Mouse (Mus musculus): Measurements from ENCODE around the gene Stard7.
"Not testable (repeated sequence)": the region's sequence is repeated elsewhere in the genome, so short reads cannot be mapped to it uniquely, and the experiment has no call there.

The Stard7 gene

DNA sequence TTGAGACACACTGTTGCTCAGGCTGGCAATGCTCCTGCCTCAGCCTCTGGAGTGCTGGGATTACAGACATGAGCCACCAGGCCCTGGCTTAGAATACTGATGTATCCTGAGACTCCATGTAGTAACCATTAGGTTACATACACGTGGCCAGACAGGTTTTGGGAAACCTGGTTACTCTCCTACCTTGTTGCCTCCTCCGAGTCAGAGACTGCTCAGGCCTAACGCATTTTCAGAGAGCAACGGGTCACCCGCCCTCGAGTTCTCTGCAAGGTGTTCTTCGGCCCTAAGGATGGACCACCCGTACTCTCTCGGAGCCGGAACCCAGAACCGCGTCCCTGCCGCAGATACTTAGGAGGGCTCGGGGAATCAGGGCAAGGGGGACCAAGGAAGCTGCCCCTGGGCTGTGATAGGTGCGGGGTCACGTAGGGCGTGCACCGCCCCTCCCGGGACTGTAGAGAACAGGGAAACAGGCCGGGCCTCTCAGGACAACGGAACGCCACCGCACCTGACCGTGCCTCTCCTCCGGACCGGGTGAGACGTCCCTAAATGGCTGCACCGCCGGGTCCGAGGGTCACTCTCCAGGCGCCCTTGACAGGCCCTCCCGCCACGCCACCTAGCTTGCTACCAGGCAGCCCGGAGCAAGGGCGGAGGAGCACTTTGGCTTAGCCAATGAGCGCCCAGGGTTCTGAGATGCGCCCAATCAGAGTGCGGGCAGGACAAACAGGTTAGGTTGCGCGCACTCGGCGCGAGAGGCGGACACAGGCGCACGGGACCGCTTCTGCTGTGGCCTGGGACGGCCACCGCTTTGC is at the start of gene Stard7:
TSS of gene Stard7 (plus strand) at position 728 of the 809 bp plus-strand sequence.
- in situ Hi-C loops (cut with MboI, MseI): no loop called here

DNA sequence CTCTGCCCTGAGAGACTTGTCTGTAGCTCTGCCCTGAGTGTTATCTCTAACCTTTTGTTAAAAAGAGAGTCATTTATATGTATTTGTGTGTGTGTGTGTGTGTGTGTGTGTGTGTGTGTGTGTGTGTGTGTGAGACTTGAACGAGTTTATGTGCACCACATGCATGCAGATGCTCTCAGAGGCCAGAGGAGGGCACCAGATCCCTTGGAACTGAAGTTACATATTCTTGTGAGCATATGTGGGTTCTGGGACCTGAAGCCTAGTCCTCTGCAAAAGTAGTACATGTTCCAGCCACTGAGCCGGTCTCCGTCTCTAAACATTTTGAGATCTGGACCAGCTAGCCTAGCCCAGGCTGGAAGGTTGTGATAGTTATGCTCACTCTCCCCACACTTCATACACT is 44.8 kb upstream of the Stard7 start:
- in situ Hi-C loops (cut with MboI, MseI): loop anchor here in 1 of 2 experiments (25.0 kb wide), 2 partner anchors 587 to 1437 kb away; no protein-coding TSS in a partner anchor

DNA sequence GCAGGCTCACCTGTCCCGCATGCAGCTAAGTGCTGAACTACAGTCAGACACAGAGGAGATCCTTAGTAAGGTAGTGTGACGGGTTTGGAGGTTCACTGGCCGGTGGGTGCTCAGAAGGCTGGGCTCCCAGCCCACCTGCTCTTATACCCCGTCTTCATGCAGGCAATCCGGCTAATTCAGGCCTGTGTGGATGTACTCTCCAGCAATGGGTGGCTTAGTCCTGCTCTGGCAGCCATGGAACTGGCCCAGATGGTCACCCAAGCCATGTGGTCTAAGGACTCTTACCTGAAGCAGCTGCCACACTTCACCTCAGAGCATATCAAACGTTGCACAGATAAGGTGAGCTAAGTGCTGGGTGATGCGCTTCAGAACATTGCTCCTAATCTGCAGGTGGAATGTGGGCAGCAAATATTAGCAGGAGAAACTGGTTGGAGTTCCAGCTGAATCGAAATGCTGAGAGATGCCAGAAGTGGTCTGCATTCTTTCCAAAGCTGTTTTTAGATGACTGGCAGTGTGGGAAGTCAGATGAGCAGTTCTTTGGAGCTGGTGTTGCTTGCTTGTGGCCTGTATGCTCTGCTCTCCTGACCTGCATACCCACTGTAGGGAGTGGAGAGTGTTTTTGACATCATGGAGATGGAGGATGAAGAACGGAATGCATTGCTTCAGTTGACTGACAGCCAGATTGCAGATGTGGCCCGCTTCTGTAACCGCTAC is 32.0 kb upstream of the Stard7 start:
- in situ Hi-C loops (cut with MboI, MseI): loop anchor here in 1 of 2 experiments (25.0 kb wide), 2 partner anchors 574 to 1424 kb away; no protein-coding TSS in a partner anchor

DNA sequence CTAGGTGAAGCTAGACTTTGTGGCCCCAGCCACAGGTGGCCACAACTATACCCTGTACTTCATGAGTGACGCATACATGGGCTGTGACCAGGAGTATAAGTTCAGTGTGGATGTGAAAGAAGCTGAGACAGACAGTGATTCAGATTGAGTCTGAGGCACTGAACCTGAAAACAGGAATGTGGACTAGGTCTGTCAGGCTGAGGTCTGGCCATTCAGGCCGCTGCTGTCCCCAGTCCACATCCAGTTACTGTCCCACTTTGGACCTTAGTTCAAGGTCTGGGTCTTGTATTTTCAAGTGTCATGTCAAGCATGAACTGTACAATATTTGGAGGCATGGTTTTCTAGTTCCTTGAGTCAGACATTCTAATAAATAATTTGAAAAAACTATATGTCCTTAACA is 30.0 kb upstream of the Stard7 start:
- in situ Hi-C loops (cut with MboI, MseI): loop anchor here in 1 of 2 experiments (25.0 kb wide), 2 partner anchors 572 to 1422 kb away; no protein-coding TSS in a partner anchor

DNA sequence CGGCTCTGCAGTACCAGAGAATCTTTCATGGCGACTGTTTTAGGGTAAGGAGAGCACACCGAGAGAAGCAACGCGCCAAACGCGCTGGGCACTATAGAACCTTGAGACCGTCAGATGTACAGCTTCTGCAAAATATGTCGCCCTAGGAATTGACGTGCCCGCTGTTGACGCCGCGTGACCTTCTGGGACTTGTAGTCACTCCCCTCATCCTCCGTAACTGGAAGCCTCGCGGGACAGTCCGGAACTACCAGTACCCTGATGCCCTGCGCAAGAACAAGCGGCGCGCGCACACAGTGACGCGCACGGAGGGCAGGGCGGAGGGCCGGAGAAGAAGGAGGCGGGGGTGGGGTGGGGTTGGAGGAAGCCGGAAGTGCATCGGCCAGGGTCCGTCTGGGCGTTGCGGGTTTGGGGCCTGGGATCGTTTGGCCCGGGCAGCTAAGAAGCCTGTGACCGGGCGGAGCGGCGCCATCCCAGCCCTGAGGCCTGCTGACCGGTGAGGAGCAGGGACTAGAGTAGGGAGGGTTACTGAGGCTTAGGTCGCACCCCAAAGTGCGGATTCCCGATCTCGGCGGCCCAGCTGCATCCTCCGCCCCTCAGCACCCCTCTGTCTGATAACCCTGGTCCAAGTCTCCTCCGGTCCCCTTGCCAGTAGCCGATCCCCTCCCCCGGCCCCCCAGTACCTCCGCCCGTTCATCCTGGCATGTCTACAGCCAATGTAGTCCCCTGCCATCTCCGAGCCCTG is 22.3 kb upstream of the Stard7 start, which contains the start of the genes Ciao1 and Tmem127:
TSS of gene Ciao1 (minus strand) at position 225 of the 742 bp plus-strand sequence.
TSS of gene Tmem127 (plus strand) at position 317 of the 742 bp plus-strand sequence.
- in situ Hi-C loops (cut with MboI, MseI): loop anchor here in 1 of 2 experiments (25.0 kb wide), 2 partner anchors 565 to 1415 kb away; no protein-coding TSS in a partner anchor

DNA sequence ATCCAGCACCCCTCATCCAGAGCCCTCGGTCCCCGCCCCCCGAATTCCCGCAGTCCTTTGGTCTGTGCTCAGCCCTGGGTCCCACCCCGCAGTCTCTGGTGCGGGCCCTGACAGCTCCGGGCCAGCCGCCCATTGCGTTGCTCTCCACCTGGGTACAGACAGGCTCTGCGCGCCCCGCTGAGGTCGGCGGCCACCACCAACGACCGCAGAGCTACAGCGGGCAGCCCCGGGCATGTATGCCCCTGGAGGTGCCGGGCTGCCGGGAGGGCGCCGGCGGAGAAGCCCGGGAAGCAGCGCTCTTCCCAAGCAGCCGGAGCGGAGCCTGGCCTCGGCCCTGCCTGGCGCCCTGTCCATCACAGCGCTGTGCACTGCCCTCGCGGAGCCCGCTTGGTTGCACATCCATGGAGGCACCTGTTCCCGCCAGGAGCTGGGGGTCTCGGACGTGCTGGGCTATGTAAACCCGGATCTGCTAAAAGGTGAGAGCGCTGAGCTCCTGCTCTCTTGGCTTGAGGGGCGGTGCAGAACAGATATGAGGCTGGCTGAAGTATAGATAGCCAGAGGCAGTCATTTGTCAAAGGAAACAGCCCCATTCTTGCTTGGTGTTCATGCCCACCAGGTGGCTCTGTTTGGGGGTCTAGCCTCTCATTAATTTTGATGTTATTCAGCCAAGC is 21.5 kb upstream of the Stard7 start:
- in situ Hi-C loops (cut with MboI, MseI): loop anchor here in 1 of 2 experiments (25.0 kb wide), 2 partner anchors 564 to 1414 kb away; no protein-coding TSS in a partner anchor

DNA sequence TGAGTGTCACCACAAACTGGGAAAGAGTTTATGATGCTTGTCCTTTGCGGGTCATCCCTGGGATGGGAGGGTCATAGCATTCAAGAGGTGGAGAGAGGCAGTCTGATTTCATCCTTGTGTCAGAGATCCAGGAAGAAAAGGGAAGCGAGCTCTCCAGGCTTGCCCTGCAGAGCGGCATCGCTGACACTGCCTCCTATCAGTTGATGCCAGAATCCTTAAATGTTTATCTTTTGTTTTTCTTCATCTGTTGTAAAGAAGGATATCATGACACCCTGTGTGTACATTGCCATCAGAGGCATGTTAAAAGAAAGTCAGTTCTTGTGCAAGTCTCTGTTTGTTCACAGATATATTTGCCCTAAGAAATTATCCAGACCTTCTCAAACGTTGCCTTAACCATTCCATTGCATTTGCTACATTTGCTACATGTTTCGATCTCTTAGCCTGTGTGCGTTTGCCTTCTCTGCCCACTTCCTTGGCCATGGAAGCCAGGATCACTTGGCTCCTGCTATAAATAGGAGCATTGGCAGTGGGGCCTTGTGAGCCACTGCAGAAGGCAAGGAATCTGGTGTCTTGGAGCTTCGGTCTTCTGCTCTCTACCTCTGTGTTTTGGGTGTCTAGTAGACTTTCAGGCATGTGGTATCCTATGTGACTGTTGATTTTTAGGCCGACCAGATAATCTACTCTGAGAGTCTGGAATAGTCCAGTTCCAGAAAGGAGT is 19.6 kb upstream of the Stard7 start:
- in situ Hi-C loops (cut with MboI, MseI): loop anchor here in 1 of 2 experiments (10.0 kb wide), 2 partner anchors 54 to 84 kb away; partner anchors contain the start of genes Astl and Dusp2

DNA sequence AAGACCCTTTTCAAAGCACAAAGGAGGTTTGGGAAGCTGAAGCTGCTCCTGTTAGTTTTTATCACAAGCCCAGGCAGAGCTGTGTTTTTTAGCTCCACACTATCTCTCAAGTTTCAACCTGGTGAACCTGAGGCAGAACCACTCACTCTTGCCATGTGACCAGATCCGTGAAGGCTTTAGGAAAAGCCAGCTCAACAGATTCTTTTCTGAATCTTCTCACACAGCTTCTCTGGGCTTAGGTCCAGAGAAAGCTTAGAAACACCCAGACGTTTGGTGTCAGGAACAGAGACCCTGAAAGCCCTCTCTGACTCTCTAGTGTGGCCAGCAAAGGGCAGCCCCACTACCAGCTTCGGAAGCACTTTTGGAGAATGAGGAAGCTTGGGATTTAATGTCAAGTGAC is 18.6 kb upstream of the Stard7 start:
- in situ Hi-C loops (cut with MboI, MseI): loop anchor here in 1 of 2 experiments (10.0 kb wide), 2 partner anchors 53 to 83 kb away; partner anchors contain the start of genes Astl and Dusp2

DNA sequence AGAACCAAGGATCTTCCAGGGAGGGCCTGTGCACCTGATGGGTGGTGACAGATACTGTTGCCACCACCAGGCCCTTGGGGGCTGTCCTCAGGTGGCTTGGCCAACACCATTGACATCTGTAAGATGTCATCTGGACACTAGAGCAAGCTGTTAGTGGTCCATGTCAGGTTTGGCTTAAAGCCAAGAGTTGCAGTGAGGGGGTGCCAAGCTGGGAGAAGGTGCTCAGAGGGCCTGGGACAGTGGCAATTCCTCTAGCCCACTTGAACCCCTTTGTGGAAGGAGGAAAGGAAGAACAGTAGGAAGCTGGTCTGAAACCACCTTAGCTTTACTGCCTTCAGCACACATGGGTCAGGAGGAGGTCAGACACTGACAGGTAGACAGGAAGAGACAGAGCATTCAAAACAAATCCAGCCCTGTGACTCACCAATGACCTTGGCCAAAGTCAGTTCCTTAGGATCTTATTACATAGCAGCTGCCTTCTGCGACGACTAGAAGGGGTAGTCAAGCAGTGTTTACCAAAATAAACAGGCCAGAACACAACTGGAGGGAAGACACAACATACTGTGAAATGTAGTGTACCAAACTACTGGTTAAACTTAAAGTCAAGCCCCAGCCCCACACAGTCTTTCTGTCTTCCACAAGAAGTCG is 18.0 kb upstream of the Stard7 start:
- in situ Hi-C loops (cut with MboI, MseI): loop anchor here in 1 of 2 experiments (10.0 kb wide), 2 partner anchors 53 to 83 kb away; partner anchors contain the start of genes Astl and Dusp2

DNA sequence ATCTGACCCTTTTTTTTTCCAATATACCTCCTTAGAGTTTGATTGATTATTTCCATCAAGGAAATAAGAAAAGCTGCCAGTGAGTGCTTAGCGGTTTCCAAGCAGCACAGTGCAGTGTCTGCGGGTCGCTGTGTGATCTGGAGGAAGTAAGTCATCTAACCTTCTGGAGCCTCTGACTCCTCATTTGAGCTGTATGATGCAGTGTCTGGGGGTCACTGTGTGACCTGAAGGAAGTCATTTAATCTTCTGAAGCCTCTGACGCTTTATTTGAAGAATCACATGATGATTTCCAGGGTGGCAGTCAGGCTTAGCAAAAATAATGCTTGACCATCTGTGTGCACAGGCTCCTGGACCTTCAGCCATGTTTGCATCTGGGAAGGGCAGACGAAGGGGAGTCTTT is 17.2 kb upstream of the Stard7 start:
- in situ Hi-C loops (cut with MboI, MseI): loop anchor here in 1 of 2 experiments (10.0 kb wide), 2 partner anchors 52 to 82 kb away; partner anchors contain the start of genes Astl and Dusp2

DNA sequence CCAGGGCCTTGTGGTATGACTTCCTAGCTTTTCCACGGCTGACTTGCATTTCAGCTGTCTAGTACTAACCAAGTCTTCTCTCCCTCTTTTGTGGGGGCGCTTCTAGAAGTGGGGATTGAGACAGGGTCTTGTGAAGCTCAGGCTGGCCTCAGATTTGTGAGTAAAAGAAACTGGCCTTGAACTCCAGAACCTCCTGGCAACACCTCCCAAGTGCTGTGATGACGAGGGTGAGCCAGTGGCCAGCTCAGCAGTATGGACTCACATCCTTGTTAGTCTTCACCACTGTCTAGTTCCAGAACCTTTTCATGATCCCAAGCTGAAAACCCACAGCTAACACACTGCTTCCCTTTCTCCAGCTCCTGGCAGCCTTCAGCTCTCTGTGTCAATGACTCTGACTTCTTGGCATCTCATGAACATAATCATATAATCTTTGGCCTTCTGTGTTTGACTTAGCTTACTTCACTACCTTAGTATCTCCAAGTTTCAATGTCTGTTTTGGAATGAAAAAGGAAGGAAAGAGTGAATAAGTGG is 15.3 kb upstream of the Stard7 start:
- in situ Hi-C loops (cut with MboI, MseI): loop anchor here in 1 of 2 experiments (10.0 kb wide), 2 partner anchors 50 to 80 kb away; partner anchors contain the start of genes Astl and Dusp2

DNA sequence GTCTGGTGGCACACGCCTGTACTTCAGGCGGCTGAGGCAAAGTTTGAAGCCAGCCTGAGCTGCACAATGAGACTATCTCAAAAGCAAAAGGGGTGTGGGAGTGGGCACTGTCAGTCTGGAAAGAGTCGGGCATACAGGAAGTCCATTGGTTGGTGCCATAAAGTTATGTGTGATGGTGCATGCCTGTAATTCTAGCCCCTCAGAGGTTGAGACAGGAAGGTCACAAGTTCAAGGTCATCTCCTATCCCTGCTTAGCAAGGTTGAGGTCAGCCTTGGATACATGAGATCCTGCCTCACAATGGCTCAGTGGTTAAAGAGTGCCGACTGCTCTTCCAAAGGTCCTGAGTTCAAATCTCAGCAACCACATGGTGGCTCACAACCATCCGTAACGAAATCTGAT is 14.7 kb upstream of the Stard7 start:
- in situ Hi-C loops (cut with MboI, MseI): loop anchor here in 1 of 2 experiments (10.0 kb wide), 2 partner anchors 50 to 80 kb away; partner anchors contain the start of genes Astl and Dusp2

DNA sequence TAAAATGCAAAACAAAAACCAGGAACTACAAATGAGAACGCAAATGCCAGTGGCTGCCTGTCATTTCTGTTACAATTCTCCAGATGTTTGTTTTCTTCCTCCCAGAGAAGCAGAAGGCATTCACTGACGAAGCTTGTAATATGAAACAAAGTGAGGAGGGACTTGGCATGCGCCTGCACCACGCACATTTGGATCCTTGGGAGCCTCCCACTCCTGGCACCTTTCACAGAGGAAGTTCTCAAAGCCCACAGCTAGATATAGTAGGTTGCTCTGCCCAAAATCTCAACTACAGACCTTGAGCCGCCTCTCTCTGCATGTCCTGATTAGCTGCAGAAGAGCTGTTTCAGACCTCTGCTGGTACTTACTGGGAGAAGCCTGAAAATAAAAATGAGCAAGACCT is 10.7 kb upstream of the Stard7 start:
- in situ Hi-C loops (cut with MboI, MseI): loop anchor here in 1 of 2 experiments (10.0 kb wide), 2 partner anchors 45 to 75 kb away; partner anchors contain the start of genes Astl and Dusp2

DNA sequence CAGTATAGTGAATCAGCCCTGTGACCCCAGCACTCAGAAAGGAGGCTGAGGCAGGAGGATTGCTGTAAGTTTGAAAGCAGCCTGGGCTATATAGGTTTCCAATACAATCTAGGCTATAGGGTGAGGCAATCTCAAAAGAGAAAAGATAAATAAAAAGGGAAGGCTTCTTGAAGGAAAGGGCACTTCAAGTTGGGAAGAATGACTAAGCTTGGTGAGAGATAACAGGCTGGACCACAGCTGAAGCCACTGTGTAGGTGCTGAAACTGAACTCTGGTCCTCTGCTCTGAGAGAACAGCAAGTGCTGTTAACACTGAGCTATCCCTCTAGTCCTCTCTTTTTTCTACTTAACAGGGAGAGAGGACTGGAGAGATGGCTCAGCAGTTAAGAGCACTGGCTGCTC is 7.5 kb upstream of the Stard7 start:
- in situ Hi-C loops (cut with MboI, MseI): loop anchor here in 1 of 2 experiments (5.0 kb wide), 1 partner anchor 35 kb away; no protein-coding TSS in a partner anchor

DNA sequence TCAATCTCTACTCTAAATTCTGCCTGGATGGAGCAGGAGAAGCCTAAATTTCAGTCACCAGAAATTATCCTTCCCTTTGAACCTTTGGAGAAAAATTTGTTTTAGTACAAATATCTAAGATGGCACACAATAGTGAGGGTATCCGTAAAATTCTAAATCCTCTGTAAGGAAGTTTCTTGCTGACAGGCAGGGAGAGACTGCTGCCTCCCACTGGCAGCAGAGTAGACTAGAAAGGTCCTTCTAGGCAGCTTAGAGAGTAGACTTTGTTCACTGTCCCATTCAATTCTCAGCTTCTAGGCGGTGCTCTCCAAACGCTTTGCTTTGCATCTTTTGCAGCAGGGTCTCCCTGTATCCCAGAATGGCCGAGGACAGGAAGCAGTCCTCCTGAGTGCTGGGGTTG is 2.2 kb upstream of the Stard7 start:
- in situ Hi-C loops (cut with MboI, MseI): no loop called here

DNA sequence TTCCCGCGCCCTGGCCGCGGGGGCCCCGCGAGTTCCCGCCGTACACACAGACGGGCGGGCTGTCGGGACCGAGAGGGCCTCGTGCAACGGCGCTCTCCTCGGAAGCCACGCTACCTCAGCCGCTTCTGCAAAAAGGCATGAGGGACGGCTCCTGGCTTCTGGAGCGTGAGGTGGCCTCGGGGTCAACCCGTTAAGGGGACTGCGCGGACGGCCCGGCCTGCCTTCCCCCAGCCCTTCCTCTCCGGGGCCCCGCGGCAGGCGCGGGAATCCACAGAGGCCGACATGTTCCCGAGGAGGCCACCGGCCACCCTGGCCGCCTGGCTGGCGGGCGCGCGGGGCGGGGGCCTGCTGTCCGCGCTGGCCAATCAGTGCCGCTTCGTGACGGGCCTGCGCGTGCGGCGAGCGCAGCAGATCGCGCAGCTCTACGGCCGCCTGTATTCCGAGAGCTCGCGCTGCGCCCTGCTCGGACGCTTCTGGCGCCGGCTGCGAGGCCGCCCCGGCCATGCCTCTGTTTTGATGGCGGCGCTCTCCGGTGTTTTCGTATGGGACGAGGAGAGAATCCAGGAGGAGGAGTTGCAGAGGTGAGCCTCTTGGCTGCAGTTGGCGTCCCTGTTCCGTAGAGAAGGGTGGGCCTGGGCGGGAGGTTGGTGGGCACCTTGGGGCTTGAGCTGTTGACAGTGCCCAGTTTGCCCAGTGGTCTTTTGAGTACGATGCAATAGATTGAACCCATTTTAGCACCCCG is 453 bp downstream of the Stard7 start:
- in situ Hi-C loops (cut with MboI, MseI): no loop called here

DNA sequence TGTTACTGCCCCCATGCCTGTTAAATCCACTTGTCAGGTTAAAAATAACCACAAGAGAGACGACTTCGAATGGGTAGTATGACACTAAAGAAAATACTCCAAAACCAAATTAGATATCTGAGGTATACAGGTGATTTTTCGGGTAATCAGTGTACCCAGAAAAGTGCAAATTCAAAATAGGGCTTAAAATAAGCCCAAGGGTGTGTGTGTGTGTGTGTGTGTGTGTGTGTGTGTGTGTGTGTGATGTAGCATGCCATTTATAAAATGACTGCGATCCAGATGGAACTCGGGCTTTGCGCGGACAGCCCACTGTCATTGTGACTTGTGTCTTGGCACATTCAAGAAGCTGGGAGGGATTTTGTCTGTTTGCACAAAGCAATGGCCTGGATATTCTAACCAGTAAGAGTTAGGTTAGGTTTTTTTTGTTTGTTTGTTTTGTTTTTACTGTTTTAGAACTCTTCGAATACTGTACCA is 1.1 kb downstream of the Stard7 start:
- in situ Hi-C loops (cut with MboI, MseI): no loop called here

DNA sequence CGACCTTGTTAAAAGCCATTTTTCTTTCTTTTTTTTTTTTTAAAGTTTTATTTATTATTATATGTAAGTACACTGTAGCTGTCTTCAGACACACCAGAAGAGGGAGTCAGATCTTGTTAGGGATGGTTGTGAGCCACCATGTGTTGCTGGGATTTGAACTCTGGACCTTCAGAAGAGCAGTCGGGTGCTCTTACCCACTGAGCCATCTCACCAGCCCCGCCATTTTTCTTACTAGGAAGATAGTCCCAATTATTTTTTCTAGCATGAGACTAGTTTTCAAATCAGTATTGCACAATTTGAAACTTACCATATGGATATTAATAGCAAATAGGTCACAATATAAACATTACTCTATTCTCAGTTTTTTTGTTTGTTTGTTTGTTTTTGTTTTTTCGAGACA is 2.0 kb downstream of the Stard7 start:
- in situ Hi-C loops (cut with MboI, MseI): not testable (repeated sequence)
